8 mouse cellular contexts compared by ENCODE assay signal in the genomic region with DNA sequence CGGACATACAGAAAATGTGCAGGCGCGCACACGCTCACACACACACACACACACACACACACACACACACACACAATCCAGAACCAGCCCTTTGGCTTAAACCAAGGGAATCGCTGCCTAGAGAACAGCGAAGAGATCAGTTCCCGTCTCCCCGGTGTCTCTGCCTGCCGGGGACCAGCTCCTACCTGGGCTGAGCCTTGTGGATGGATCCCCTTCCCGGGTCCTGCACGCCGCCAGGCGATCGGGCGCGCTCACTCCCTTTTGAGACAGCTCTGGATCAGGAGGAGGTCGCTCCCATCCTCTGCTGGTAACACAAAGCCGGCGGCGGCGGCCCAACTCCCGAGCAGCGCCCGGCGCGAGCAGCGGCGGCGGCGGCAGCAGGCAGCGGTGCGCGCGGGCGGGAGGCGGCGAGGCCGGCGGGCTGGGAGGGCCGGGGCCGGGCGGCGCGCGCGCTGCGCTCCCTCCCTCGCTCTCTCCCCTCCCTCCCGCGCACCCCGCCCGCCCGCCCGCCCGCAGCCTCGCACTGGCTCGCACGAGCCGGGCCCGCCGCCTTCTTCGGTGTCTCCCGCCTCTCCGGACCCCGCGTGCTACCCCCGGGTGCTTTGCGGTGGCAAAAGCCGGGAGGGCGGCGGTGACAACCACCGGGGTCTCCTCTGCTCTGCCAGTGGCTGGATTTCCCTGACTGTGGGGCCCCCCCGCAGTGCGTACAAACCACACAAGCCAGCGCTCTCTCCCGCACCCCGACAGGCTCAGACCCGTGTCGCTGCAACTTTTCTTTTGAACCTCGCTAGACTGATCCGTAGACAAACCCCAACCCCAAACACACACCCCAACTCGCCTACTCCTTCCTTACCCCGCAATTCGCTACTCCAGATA.
DNase-seq lines count a peak whose midpoint lies in the region; ATAC-seq lines count a peak whose summit lies in the region.

No protein-coding gene starts in this region.

- peaks cover 28% of the 10 kb centered on the region for H3K27me3 ChIP-seq in embryonic facial prominence, embryonic 12.5 days
- peaks cover 31% of the 10 kb centered on the region for H3K27me3 ChIP-seq in limb, embryonic 13.5 days
- peaks cover 17% of the 10 kb centered on the region for H3K27me3 ChIP-seq in midbrain, embryonic 14.5 days (ENCODE audit: control insufficient read depth, insufficient read depth, low read length)
- peaks cover 11% of the 10 kb centered on the region; the same call in 1 of the 2 replicates for H3K27me3 ChIP-seq in stomach, embryonic 16.5 days (ENCODE audit: control insufficient read depth, insufficient read depth, low read length)

- WGBS in embryonic facial prominence, embryonic 12.5 days = under 1% methylated on average over 71 of the region's 84 CpGs
- WGBS in limb, embryonic 13.5 days = under 1% methylated on average over 45 of the region's 84 CpGs
- under 1% methylated on average over 54 of the region's 84 CpGs for WGBS in midbrain, embryonic 14.5 days
- WGBS in stomach, embryonic 16.5 days = under 1% methylated on average over 49 of the region's 84 CpGs

- no peaks in the 10 kb centered on the region for H3K9me3 ChIP-seq in embryonic facial prominence, embryonic 12.5 days
- no peaks in the 10 kb centered on the region for H3K9me3 ChIP-seq in limb, embryonic 13.5 days
- no peaks in the 10 kb centered on the region for H3K9me3 ChIP-seq in midbrain, embryonic 14.5 days (ENCODE audit: control insufficient read depth, low read length)
- H3K9me3 ChIP-seq in stomach, embryonic 16.5 days (replicated peaks; ENCODE audit: control insufficient read depth, low read length) = no peaks in the 10 kb centered on the region

- H3K9ac ChIP-seq in embryonic facial prominence, embryonic 12.5 days = peak overlapping the region; percentile 76
- peak overlapping the region; percentile 87 for H3K9ac ChIP-seq in limb, embryonic 13.5 days
- peak overlapping the region; percentile 87 for H3K9ac ChIP-seq in midbrain, embryonic 14.5 days (replicated peaks; ENCODE audit: low read length)
- H3K9ac ChIP-seq in stomach, embryonic 16.5 days (ENCODE audit: low read length) = peak overlapping the region; percentile 85

- H3K36me3 ChIP-seq in embryonic facial prominence, embryonic 12.5 days = no peaks in the 10 kb centered on the region
- H3K36me3 ChIP-seq in limb, embryonic 13.5 days = no peaks in the 10 kb centered on the region
- no peaks in the 10 kb centered on the region for H3K36me3 ChIP-seq in midbrain, embryonic 14.5 days (ENCODE audit: control insufficient read depth, insufficient read depth, low read length)
- H3K36me3 ChIP-seq in stomach, embryonic 16.5 days (ENCODE audit: control insufficient read depth, insufficient read depth, low read length) = no peaks in the 10 kb centered on the region

- H3K4me2 ChIP-seq in embryonic facial prominence, embryonic 12.5 days (replicated peaks) = peak overlapping the region; percentile 92
- H3K4me2 ChIP-seq in limb, embryonic 13.5 days (replicated peaks) = peak overlapping the region; percentile 85
- H3K4me2 ChIP-seq in midbrain, embryonic 14.5 days (ENCODE audit: low read length) = peak overlapping the region; percentile 70
- H3K4me2 ChIP-seq in stomach, embryonic 16.5 days (ENCODE audit: low read depth, low read length) = peak overlapping the region; percentile 89

- peak; percentile 82 for ATAC-seq in embryonic facial prominence, embryonic 12.5 days (ENCODE audit: insufficient number of reproducible peaks, insufficient read depth, low FRiP score, low TSS enrichment)
- peak; percentile 76 for ATAC-seq in limb, embryonic 13.5 days (ENCODE audit: low FRiP score, low read depth)
- peak; percentile 85 for ATAC-seq in midbrain, embryonic 14.5 days (ENCODE audit: low FRiP score, low TSS enrichment)
- peak; percentile 87 for ATAC-seq in stomach, embryonic 16.5 days (ENCODE audit: insufficient read depth, low FRiP score)

- H3K4me1 ChIP-seq in embryonic facial prominence, embryonic 12.5 days = peaks cover 4% of the 10 kb centered on the region; the same call in 1 of the 2 replicates
- peaks cover 34% of the 10 kb centered on the region for H3K4me1 ChIP-seq in limb, embryonic 13.5 days
- peaks cover 12% of the 10 kb centered on the region for H3K4me1 ChIP-seq in midbrain, embryonic 14.5 days (ENCODE audit: control insufficient read depth, insufficient read depth, low read length)
- peaks cover 16% of the 10 kb centered on the region; the same call in 1 of the 2 replicates for H3K4me1 ChIP-seq in stomach, embryonic 16.5 days (ENCODE audit: control insufficient read depth, insufficient read depth, low read length)

- H3K4me3 ChIP-seq in embryonic facial prominence, embryonic 12.5 days = peak overlapping the region; percentile 73
- peak overlapping the region; percentile 77 for H3K4me3 ChIP-seq in limb, embryonic 13.5 days
- H3K4me3 ChIP-seq in midbrain, embryonic 14.5 days (replicated peaks; ENCODE audit: low read depth, low read length) = peak overlapping the region; percentile 58
- H3K4me3 ChIP-seq in stomach, embryonic 16.5 days (replicated peaks; ENCODE audit: low read length) = peak overlapping the region; percentile 60

- peak overlapping the region; percentile 86 for H3K27ac ChIP-seq in embryonic facial prominence, embryonic 12.5 days
- H3K27ac ChIP-seq in limb, embryonic 13.5 days = peak overlapping the region; percentile 91
- H3K27ac ChIP-seq in midbrain, embryonic 14.5 days (replicated peaks; ENCODE audit: low read depth, low read length) = peak overlapping the region; percentile 96
- H3K27ac ChIP-seq in stomach, embryonic 16.5 days (ENCODE audit: low read length) = peak overlapping the region; percentile 85

- DNase-seq in layer of hippocampus, adult 11-12 months (ENCODE audit: low spot score) = peak; percentile 64
- DNase-seq in layer of hippocampus, adult 9-10 months (ENCODE audit: low spot score) = no peak
- DNase-seq in heart, adult 8-10 months (ENCODE audit: low spot score) = peak; percentile 14
- DNase-seq in kidney, adult 9 months = peak; percentile 20
- peak; percentile 89 for DNase-seq in midbrain, embryonic 14.5 days
